Mouse (Mus musculus) CH12.LX (cell line): ENCODE results near the gene Chpf2. TPM values are rescaled to one million over a fixed set of nuclear protein-coding genes. Genes with fewer than 3 reads are reported as not detected.

Source experiments
- DNase-seq: peaks from one replicate; pipeline ENCODE4 v3.0.0-alpha.2; 2013; ENCODE audit errors: extremely low read depth
- H3K27ac ChIP-seq: 2 replicates; pipeline ENCODE4 v1.5.1; 2012; ENCODE audit warnings: low read depth, mild to moderate bottlenecking, control low read depth, moderate library complexity; ENCODE audit not compliant: insufficient read depth
- H3K27me3 ChIP-seq: replicated peaks from 2 replicates; pipeline ENCODE3; 2012; ENCODE audit warnings: inconsistent platforms
- H3K36me3 ChIP-seq, 2 experiments: replicated peaks in 1 of 2; 2 replicates each; pipeline versions ENCODE3 to v1.6.1; 2012; ENCODE audit warnings: inconsistent platforms in 1 of 2, low read length in 1 of 2, mild to moderate bottlenecking in 1 of 2, mixed read lengths in 1 of 2, moderate library complexity in 1 of 2; ENCODE audit not compliant: control insufficient read depth in 1 of 2, insufficient read depth in 1 of 2
- H3K4me1 ChIP-seq, 2 experiments: 2 replicates each; pipeline ENCODE4 v1.6.1; 2012; ENCODE audit warnings: inconsistent platforms in 1 of 2, moderate library complexity in 1 of 2; ENCODE audit not compliant: insufficient read depth in 2 of 2, control insufficient read depth in 1 of 2
- H3K4me2 ChIP-seq: 2 replicates; pipeline ENCODE4 v1.6.1; 2012; ENCODE audit warnings: low read depth, mild to moderate bottlenecking, control low read depth; ENCODE audit not compliant: poor library complexity, insufficient read depth, severe bottlenecking
- H3K4me3 ChIP-seq, 3 experiments: fragments of 150-350 bp in 1 of 3; sonication (generic) in 1 of 3; replicated peaks in 1 of 3; 2 replicates each; pipeline versions ENCODE3 to v1.5.1; 2011 to 2012; ENCODE audit warnings: low read depth in 2 of 3, low read length in 2 of 3, mild to moderate bottlenecking in 2 of 3, moderate library complexity in 2 of 3, control low read depth in 1 of 3, improper control_type of control experiment in 1 of 3, inconsistent platforms in 1 of 3, mixed read lengths in 1 of 3; ENCODE audit not compliant: poor library complexity in 1 of 3
- H3K79me2 ChIP-seq: replicated peaks from 2 replicates; pipeline ENCODE4 v1.6.1; 2012; ENCODE audit warnings: mild to moderate bottlenecking, moderate library complexity; ENCODE audit not compliant: control insufficient read depth, poor library complexity, insufficient read depth, severe bottlenecking; ENCODE audit errors: extremely low read depth
- H3K9ac ChIP-seq: 2 replicates; pipeline ENCODE4 v1.6.1; 2012; ENCODE audit warnings: low read depth, mild to moderate bottlenecking, control low read depth, moderate library complexity; ENCODE audit not compliant: insufficient read depth
- H3K9me3 ChIP-seq: replicated peaks from 2 replicates; pipeline ENCODE3; 2012; ENCODE audit warnings: low read length, inconsistent platforms, mixed read lengths
- CHD1 ChIP-seq: IDR thresholded peaks from 2 replicates; pipeline ENCODE4 v1.6.1; 2012; ENCODE audit warnings: low read depth, low read length, improper control_type of control experiment, inconsistent platforms
- CTCF ChIP-seq, 2 experiments: IDR thresholded peaks in 1 of 2; conservative IDR thresholded peaks in 1 of 2; 2 replicates each; pipeline ENCODE4 v1.5.1; 2011 to 2012; ENCODE audit warnings: low read depth in 2 of 2, low read length in 2 of 2, improper control_type of control experiment in 1 of 2, inconsistent platforms in 1 of 2, mild to moderate bottlenecking in 1 of 2, moderate library complexity in 1 of 2
- ELF1 ChIP-seq: IDR thresholded peaks from 2 replicates; pipeline ENCODE4 v1.6.1; 2014; ENCODE audit warnings: low read depth, mild to moderate bottlenecking, inconsistent platforms, low read length, improper control_type of control experiment
- EP300 ChIP-seq: IDR thresholded peaks from 2 replicates; pipeline ENCODE4 v1.6.1; 2011; ENCODE audit warnings: low read length, improper control_type of control experiment
- GABPA ChIP-seq: IDR thresholded peaks from 2 replicates; pipeline ENCODE4 v1.6.1; 2012; ENCODE audit warnings: low read depth, low read length, improper control_type of control experiment, inconsistent platforms; ENCODE audit not compliant: insufficient replicate concordance
- IRF4 ChIP-seq: IDR thresholded peaks from 2 replicates; pipeline ENCODE4 v1.6.1; 2014; ENCODE audit warnings: low read depth, mild to moderate bottlenecking, inconsistent platforms, low read length, improper control_type of control experiment
- JUN ChIP-seq: IDR thresholded peaks from 2 replicates; pipeline ENCODE4 v1.6.1; 2011; ENCODE audit warnings: low read depth, mild to moderate bottlenecking, low read length, improper control_type of control experiment, moderate library complexity; ENCODE audit not compliant: insufficient read depth
- JUND ChIP-seq: conservative IDR thresholded peaks from 2 replicates; pipeline ENCODE4 v1.6.1; 2011; ENCODE audit warnings: low read depth, low read length, improper control_type of control experiment
- MAFK ChIP-seq: IDR thresholded peaks from 2 replicates; pipeline ENCODE4 v1.6.1; 2011; ENCODE audit warnings: low read length, improper control_type of control experiment; ENCODE audit not compliant: insufficient replicate concordance
- MAX ChIP-seq: IDR thresholded peaks from 2 replicates; pipeline ENCODE4 v1.6.1; 2011; ENCODE audit warnings: low read length, improper control_type of control experiment
- MAZ ChIP-seq: IDR thresholded peaks from 2 replicates; pipeline ENCODE4 v1.6.1; 2012; ENCODE audit warnings: low read depth, mild to moderate bottlenecking, inconsistent platforms, low read length, improper control_type of control experiment, moderate library complexity
- PAX5 ChIP-seq: IDR thresholded peaks from 2 replicates; pipeline ENCODE4 v1.6.1; 2012; ENCODE audit warnings: low read length, inconsistent platforms, mixed read lengths
- POLR2AphosphoS2 ChIP-seq: IDR thresholded peaks from 2 replicates; pipeline ENCODE4 v1.6.1; 2011; ENCODE audit warnings: low read depth, low read length, improper control_type of control experiment
- RCOR1 ChIP-seq: conservative IDR thresholded peaks from 2 replicates; pipeline ENCODE4 v1.6.1; 2012; ENCODE audit warnings: low read depth, mild to moderate bottlenecking, inconsistent platforms, low read length, improper control_type of control experiment
- TCF12 ChIP-seq: IDR thresholded peaks from 2 replicates; pipeline ENCODE4 v1.6.1; 2014; ENCODE audit warnings: low read depth, mild to moderate bottlenecking, inconsistent platforms, low read length, improper control_type of control experiment
- UBTF ChIP-seq: IDR thresholded peaks from 2 replicates; pipeline ENCODE4 v1.6.1; 2012; ENCODE audit warnings: low read depth, mild to moderate bottlenecking, inconsistent platforms, low read length, improper control_type of control experiment, moderate library complexity
- USF1 ChIP-seq: IDR thresholded peaks from 2 replicates; pipeline ENCODE4 v1.6.1; 2014; ENCODE audit warnings: low read depth, mild to moderate bottlenecking, inconsistent platforms, low read length, improper control_type of control experiment
- ZC3H11A ChIP-seq: IDR thresholded peaks from 2 replicates; pipeline ENCODE4 v1.6.1; 2012; ENCODE audit warnings: low read depth, mild to moderate bottlenecking, inconsistent platforms, low read length, improper control_type of control experiment
- ZKSCAN1 ChIP-seq: IDR thresholded peaks from 2 replicates; pipeline ENCODE4 v1.6.1; 2012; ENCODE audit warnings: low read depth, inconsistent platforms, low read length, improper control_type of control experiment, borderline replicate concordance
- dilution Hi-C: fragments of 300-500 bp; cut with MboI; formaldehyde crosslinking; loops from 2 replicates; pipeline ENCODE4 v1.14.3; 2020; ENCODE audit warnings: low sequenced_read_pairs; ENCODE audit not compliant: extremely low pct_unique_long_range_greater_than_20kb, extremely low pct_ligation_motif_present
- in situ Hi-C: fragments of 300-500 bp; cut with MboI; formaldehyde crosslinking; loops from 3 replicates; pipeline ENCODE4 v1.14.3; 2019; ENCODE audit warnings: low sequenced_read_pairs, low pct_ligation_motif_present, low pct_unique_long_range_greater_than_20kb, mixed read lengths
- polyA plus RNA-seq: library from polyadenylated mRNA; unstranded; fragments of >175 nt; gene quantifications from 2 replicates; pipeline ENCODE4 v1.2.1, GENCODE M21; 2012; ENCODE audit warnings: low read depth; ENCODE audit not compliant: insufficient read length
- total RNA-seq, 2 experiments: library from RNA; depleted of rRNA; stranded (reverse); fragments of 300-350 nt in 1 of 2; fragments of >200 nt in 1 of 2; gene quantifications; 2 replicates each; pipeline ENCODE4 v1.2.3; 2012 to 2014

Gene Chpf2
- total and polyA plus RNA-seq, 3 experiments: 11.2 to 22.8 (median 20.4) TPM

DNA sequence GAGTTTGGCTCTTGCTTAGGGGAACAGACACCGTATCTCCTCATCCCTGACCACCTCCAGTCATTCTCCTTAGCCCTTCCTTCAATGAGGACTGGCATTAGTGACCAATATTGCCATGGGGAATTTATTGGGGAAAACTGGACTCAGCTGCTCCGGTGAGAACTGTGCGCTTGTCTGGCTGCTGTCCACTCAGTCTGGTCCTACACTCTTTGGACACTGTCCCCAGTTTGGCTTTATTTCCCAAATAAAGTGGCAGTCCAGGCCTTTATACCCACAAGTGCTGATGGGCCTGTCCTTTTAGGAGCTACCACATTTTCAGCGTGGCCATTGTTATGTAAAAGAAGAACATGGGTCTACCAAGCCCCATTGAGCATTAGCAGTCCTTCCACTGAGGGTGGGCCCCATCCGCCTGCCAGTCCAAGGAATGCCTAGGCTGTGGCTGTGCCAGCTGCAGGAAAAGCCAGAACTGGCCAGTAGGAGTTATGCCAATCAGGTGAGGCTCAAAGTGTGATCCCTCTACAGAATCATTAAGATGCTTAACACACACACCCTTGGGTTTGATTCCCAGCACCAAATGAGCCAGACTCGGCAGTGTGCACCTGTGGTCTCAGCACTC lies 49.1 kb downstream of the Chpf2 start:
- dilution Hi-C loops: no loop called here
- Histone ChIP-seq H3K79me2 (no peaks in the 10 kb centered on the region), H3K27me3 (peaks cover 14% of the 10 kb centered on the region), H3K4me1 (peaks cover 9 to 15% of the 10 kb centered on the region in 2 experiments)
- no peak for DNase-seq
- TF ChIP-seq GABPA (no peak), EP300 (no peak), ZC3H11A (no peak), CHD1 (no peak), CTCF (conservative IDR thresholded peaks at IDR 0.05 in 1 of 2, IDR thresholded peaks at IDR 0.05 in 1 of 2; ENCODE audit: low read depth in 2 of 2, low read length in 2 of 2) (no peak), ELF1 (no peak), JUN (no peak), USF1 (no peak), UBTF (no peak), IRF4 (no peak), RCOR1 (no peak)
- TF ChIP-seq, all 38 proteins: peak for 0
- Histone ChIP-seq H3K4me2 (no peak overlapping the region), H3K4me3 (no peak overlapping the region), H3K9me3 (no peaks in the 10 kb centered on the region), H3K9ac (no peak overlapping the region), H3K27ac (no peak overlapping the region), H3K36me3 (no peaks in the 10 kb centered on the region)
- in situ Hi-C loops: no loop called here

DNA sequence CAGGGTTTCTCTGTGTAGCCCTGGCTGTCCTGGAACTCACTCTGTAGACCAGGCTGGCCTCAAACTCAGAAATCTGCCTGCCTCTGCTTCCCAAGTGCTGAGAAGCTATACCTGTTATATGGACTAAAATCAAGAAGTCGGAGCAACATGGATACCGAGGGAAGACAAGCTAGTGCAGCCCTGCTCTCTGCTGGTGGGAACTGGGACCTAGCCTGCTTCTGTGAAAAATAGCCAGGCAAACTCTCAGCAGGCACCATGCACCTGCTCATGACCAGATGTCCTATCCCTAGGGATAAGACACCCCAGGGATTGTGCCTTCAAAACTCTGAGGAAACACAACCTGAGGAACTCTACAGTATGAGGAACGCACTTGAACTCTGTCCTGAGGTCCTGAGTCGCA lies 50.4 kb downstream of the Chpf2 start:
- peaks cover 10% of the 10 kb centered on the region for H3K27me3 ChIP-seq
- TF ChIP-seq CTCF (conservative IDR thresholded peaks at IDR 0.05 in 1 of 2, IDR thresholded peaks at IDR 0.05 in 1 of 2; ENCODE audit: low read depth in 2 of 2, low read length in 2 of 2) (0 out of 4 replicates have a peak, but pooled peaks of 1 of the 2 experiments have one; percentile 20), MAZ (no peak)
- H3K79me2 ChIP-seq: no peaks in the 10 kb centered on the region
- dilution Hi-C loops: no loop called here
- peaks cover 9 to 15% of the 10 kb centered on the region in 2 experiments for H3K4me1 ChIP-seq
- no peak overlapping the region for H3K4me3 ChIP-seq
- H3K9ac ChIP-seq: no peak overlapping the region
- in situ Hi-C loops: no loop called here
- DNase-seq: no peak
- H3K9me3 ChIP-seq: no peaks in the 10 kb centered on the region
- no peak overlapping the region for H3K4me2 ChIP-seq
- no peak overlapping the region for H3K27ac ChIP-seq
- H3K36me3 ChIP-seq: no peaks in the 10 kb centered on the region

DNA sequence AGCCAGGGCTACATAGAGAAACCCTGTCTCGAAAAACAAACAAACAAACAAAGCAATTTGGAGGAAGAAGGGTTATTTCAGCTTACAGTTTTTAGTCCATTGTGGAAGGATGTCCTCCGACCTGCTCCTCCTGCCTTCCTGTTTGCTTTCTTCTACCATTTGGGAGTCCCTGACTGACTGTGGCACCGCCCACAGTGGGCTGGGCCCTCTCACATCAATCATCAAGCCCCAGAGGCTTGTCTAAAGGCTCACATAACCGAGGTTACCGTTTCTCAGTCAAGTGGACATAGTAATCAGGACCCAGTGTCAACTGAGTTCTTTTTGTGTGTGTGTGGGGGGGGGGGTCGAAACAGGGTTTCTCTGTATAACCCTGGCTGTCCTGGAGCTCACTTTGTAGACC lies 51.6 kb downstream of the Chpf2 start:
- in situ Hi-C loops (no loop called here), dilution Hi-C loops (no loop called here)
- no peaks in the 10 kb centered on the region for H3K9me3 ChIP-seq
- TF ChIP-seq EP300 (no peak), ELF1 (no peak), PAX5 (no peak), JUND (no peak), IRF4 (no peak), MAX (no peak), TCF12 (no peak), USF1 (no peak), MAFK (no peak), ZKSCAN1 (no peak), GABPA (no peak), UBTF (no peak), POLR2AphosphoS2 (no peak)
- H3K36me3 ChIP-seq: no peaks in the 10 kb centered on the region
- peaks cover 9 to 15% of the 10 kb centered on the region in 2 experiments for H3K4me1 ChIP-seq
- no peak for DNase-seq
- no peak overlapping the region for H3K4me2 ChIP-seq
- no peak overlapping the region for H3K9ac ChIP-seq
- H3K27me3 ChIP-seq: peaks cover 10% of the 10 kb centered on the region
- H3K27ac ChIP-seq: no peak overlapping the region
- H3K79me2 ChIP-seq: no peaks in the 10 kb centered on the region
- H3K4me3 ChIP-seq: no peak overlapping the region
